Mouse (Mus musculus) liver, embryonic 18 days (tissue): Measurements from ENCODE around the gene Arpc1b. TPM values are rescaled to one million over a fixed set of nuclear protein-coding genes. Genes with fewer than 3 reads are reported as not detected.

Source experiments
- polyA plus RNA-seq: library from polyadenylated mRNA; depleted of rRNA; stranded (reverse); fragments of >200 nt; gene quantifications from 2 replicates; pipeline ENCODE4 v1.2.3, GENCODE M21; 2012; rRNA removed

Arpc1b gene
- 144 and 173 TPM in 2 replicates for polyA plus RNA-seq

GRCm38 (mm10) chr5:145114071-145114605 is at the start of gene Arpc1b:
TSS of gene Arpc1b (plus strand) at chr5:145114215.

GRCm38 (mm10) chr5:145083632-145084451 is 30.2 kb upstream of the Arpc1b start, which contains the start of the genes Arpc1a and Kpna7:
TSS of gene Arpc1a (plus strand) at chr5:145083830.
TSS of gene Kpna7 (minus strand) at chr5:145084030.

DNA sequence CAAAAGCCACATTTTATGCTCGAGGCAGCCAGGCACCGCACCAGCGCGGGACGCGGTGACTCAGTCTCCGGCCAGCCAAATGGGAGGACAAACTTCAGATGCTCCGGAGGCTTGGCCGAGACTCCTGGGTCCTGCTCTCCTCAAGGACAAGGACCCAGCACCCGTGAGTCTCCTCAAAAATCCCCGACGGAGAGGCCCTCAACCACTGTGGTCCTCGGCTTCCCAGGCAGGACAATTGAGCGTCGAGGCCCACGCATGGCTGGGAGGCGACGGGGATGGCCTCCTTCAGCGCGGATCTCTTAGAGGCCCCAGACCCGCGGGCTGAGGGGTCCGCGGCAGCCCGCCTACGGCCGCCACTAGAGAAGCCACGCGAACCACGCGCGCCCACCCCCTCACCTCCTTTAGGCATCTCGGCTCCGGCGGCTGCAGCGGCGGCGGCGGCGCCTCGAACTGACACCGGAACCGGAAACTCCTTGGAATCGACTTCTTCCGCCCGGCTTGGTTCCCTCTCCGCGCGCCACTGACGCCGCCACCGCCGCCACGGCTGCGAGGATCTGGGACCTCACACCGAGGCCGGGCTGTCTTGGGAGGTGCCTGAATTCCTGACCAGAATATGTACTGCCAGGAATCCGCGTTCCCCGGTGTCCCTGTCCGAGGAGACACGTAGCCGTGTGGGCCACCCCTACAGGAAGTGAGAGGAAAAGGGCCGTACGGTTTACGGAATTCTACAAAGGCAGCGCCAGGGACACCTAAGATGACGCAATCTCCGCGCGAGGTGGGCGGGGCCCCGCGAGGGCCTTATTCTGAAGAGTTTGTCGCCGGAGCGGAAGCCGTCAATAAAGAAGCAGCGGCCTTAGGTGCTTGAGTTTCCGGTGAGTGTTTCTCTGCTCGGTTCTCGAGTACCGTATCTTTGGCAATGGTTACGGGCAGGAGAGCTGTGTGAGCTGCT is 25.8 kb downstream of the Arpc1b start, which contains the start of the genes Pdap1 and Bud31:
TSS of gene Pdap1 (minus strand) at position 668 of the 949 bp plus-strand sequence.
TSS of gene Bud31 (plus strand) at position 792 of the 949 bp plus-strand sequence.

DNA sequence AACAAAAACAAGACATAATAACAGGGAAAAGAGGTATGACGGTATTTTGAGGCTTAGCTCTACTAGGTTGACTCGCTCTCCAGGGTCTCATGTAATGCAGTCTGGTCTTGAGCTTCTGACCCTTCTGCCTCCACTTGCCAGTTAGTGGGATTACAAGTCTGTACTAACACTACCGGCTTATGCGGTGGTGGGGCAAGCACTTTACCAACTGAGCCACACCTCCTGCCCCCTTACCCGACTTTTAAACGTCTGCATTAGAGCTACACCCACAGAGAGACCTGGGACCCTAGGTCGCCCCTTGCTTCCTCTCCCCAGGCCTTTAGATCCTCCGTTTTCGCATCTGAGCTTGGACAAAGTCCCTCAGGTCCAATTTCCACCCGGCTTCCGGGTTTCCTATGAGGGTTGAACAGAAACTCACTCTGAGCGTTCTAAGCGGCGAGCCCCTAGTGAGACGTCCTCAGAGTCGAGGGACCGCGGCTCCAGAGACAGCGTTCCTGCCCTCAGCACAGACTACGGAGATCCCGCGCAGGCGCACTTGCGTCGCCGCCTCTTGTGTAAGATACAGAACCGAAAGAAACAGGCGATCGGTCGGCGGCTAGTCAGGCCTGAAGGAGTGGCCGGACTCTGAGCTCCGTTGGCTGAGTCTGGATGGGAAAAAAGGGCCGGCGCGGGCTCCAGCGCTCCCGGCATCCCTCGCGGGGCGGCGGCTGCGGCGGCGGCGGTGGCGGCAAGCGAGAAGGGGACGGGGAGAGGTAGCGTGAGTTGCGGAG is 52.7 kb downstream of the Arpc1b start, which contains the start of the genes Ptcd1 and Cpsf4:
TSS of gene Ptcd1 (minus strand) at position 573 of the 770 bp plus-strand sequence.
TSS of gene Cpsf4 (plus strand) at position 678 of the 770 bp plus-strand sequence.

Other genes with a start within 250 kb of the Arpc1b start
- gene Smurf1, start 148.4 kb upstream of the Arpc1b start, polyA plus RNA-seq: 2.6 and 3.2 TPM in 2 replicates
- not detected in 2 replicates for gene Gm4871, start 81.5 kb upstream of the Arpc1b start, polyA plus RNA-seq
- gene 1700018F24Rik, start 71.2 kb upstream of the Arpc1b start, polyA plus RNA-seq: not detected in 2 replicates
- 42.6 and 43.3 TPM in 2 replicates for gene Arpc1a, start 30.4 kb upstream of the Arpc1b start, polyA plus RNA-seq
- gene Kpna7, start 30.2 kb upstream of the Arpc1b start, polyA plus RNA-seq: 0.01 TPM in 1 of 2 replicates, not detected in the other
- 27.2 and 31.1 TPM in 2 replicates for gene Pdap1, start 26.0 kb downstream of the Arpc1b start, polyA plus RNA-seq
- 59.2 and 65.9 TPM in 2 replicates for gene Bud31, start 26.1 kb downstream of the Arpc1b start, polyA plus RNA-seq
- gene Ptcd1, start 52.9 kb downstream of the Arpc1b start, polyA plus RNA-seq: 5.8 and 6.1 TPM in 2 replicates
- gene Cpsf4, start 53.0 kb downstream of the Arpc1b start, polyA plus RNA-seq: 22.4 and 22.9 TPM in 2 replicates
- gene Atp5j2, start 77.8 kb downstream of the Arpc1b start, polyA plus RNA-seq: 198 and 202 TPM in 2 replicates
- 2.5 and 2.6 TPM in 2 replicates for gene Zkscan14, start 87.7 kb downstream of the Arpc1b start, polyA plus RNA-seq
- 2.7 and 2.8 TPM in 2 replicates for gene Zkscan5, start 90.3 kb downstream of the Arpc1b start, polyA plus RNA-seq
- 13.3 and 14.3 TPM in 2 replicates for gene Zfp655, start 117.5 kb downstream of the Arpc1b start, polyA plus RNA-seq
- 4.3 and 5.4 TPM in 2 replicates for gene Zscan25, start 166.3 kb downstream of the Arpc1b start, polyA plus RNA-seq
- 1.1 and 1.2 TPM in 2 replicates for gene Cyp3a57, start 231.1 kb downstream of the Arpc1b start, polyA plus RNA-seq